Mouse (Mus musculus) spleen, postnatal 10 days (tissue): ENCODE results near the gene Uncx.
"Not testable (repeated sequence)": the region's sequence is repeated elsewhere in the genome, so short reads cannot be mapped to it uniquely, and the experiment has no call there.

ENCODE experiments used
- DNase-seq, 2 experiments: peaks; one replicate each; pipeline ENCODE4 v3.0.0; 2021 to 2022; ENCODE audit warnings: low spot score in 2 of 2

Gene Uncx

GRCm38 (mm10) chr5:139561363-139562001 lies 18.2 kb downstream of the Uncx start:
- no peak for DNase-seq

DNA sequence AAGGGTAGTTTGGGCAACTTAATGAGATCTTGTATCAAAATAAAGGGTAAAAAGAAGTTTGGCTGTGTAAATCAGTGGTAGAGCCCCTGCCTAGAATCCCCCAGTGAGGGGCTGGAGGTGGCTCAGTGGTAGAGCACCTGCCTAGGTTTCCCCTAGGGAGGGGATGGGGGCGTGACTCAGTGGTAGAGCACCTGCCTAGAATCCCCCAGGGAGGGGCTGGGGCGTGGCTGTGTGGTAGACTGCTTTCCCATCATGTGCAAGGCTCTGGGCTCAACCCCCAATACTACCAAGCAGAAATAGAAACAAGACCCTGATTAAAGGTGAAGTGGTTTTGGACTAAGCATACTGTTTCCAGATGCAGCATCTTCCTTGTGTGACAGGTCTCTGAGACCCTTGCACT lies 21.4 kb downstream of the Uncx start:
- no peak for DNase-seq

DNA sequence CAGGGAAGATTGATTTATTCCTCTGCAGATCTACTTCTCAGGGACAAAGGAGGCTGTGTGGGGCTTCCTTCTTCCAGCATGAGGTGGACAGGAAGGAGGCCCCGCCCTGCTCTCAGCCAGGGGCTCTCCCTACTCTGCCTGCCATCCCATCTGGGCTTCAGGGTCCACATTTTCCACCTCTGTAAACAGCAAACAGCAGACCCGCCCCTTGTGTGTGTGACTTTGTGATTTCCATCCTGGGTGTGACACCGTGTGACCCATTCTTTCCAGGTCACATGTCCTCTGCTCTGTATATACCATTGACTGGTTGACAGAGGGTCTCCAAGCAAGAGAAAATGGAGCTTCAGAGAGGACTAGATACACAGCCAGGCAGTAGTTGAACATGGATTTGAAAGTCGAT lies 22.2 kb downstream of the Uncx start:
- no peak for DNase-seq

GRCm38 (mm10) chr5:139566640-139567399 lies 23.5 kb downstream of the Uncx start:
- no peak for DNase-seq

GRCm38 (mm10) chr5:139568079-139568478 lies 24.8 kb downstream of the Uncx start:
- DNase-seq: no peak

DNA sequence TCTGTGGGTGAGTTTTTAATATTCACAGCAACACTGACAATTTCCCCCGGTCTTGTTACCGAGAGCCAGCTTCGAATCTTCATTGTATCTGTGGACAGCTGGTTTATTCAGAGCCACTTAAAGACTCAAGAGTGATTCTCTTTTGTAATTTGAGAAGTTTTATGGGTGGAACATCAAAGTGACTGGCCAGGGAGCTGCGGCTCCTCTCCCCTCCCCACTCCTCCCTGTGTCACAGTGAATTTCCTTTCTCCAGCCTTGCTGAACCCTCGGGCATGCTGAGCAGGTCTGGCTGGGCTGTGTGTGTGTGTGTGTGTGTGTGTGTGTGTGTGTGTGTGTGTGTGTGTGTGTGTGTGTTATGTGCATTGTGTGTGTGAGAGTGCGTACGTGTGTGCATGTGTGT lies 29.2 kb downstream of the Uncx start:
- no peak for DNase-seq

- DNase-seq: no peak
Measured at GRCm38 (mm10) chr5:139573606-139574311, 30.5 kb downstream of the Uncx start.

DNA sequence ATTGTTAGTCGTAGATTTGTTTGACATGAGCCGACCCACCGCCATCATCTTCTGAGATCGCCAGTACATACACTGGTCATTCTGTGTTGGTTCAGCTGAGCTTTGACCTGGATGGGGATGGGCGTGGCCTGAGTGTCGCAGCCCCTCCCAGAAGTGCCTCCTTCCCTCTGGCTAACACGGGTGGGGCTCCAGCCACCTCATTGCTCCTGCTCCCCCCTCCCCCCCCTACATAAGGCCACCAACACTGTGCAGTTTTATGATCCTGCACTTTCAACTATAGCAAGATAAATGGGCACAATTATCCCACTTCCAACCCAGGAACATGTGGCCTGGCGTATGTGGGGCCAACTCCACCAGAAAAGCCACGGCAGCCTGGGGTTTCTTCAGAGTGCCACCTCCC lies 31.8 kb downstream of the Uncx start:
- DNase-seq: no peak

DNA sequence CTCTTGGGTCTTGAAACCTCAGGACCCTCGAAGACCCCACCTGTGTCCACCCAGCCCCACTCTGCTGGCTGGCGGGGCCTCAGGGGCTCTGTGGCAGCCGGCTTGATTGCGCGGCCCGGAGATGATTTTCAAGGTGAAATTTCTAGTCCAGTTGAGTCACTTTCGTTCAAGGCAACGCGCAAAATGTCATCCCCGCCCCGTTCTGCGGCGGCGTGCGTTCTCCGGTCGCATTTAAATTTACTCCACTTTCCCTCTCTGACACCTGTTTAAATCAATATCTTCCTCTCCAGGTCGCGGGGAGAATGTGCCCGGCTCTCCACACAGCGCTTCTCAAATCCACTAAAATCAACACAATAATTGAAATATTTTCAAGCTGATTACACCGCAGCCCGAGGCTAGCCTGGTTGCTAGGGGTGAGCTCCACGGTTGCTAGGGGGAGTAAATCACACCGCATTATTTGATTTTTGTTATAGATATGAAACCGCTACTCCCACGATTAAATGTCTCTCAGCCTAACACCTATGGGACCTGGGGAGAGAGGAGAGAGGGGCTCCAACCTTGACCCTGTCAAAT lies 37.0 kb downstream of the Uncx start:
- no peak for DNase-seq

GRCm38 (mm10) chr5:139581308-139581868 lies 38.1 kb downstream of the Uncx start:
- no peak for DNase-seq

- no peak for DNase-seq
Measured at GRCm38 (mm10) chr5:139584971-139585747, 41.9 kb downstream of the Uncx start.

DNA sequence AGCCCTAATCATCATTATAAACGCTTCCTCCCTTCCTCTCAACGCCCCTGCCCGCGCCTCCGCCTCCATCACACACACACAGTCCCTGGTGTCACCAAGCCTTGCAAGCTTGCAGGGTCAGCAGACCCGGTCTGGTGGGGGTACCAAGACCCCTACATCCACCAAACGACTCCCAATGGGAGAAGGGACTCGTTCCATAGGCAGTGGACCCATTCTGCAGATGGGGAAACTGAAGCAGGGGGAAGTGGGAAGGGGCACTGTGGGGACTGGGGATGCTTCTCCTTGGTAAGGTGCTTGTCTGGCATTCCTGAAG lies 42.4 kb downstream of the Uncx start:
- DNase-seq: no peak

DNA sequence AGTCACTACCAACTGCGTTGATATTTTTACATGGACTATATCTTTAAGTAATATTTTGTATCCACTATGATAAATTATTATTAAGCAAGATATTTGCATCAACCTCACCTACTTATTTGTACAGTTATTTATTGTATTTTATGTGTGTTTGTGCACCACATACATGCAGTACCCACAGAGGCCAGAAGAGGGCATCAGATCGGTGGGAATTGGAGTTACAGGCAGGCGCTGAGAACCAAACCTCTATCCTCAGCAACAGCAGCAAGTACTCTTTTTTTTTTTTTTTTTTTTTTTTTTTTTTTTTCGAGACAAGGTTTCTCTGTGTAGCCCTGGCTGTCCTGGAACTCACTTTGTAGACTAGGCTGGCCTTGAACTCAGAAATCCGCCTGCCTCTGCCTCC lies 44.2 kb downstream of the Uncx start:
- DNase-seq: not testable (repeated sequence)

GRCm38 (mm10) chr5:139590682-139591360 lies 47.5 kb downstream of the Uncx start:
- not testable (repeated sequence) for DNase-seq

DNA sequence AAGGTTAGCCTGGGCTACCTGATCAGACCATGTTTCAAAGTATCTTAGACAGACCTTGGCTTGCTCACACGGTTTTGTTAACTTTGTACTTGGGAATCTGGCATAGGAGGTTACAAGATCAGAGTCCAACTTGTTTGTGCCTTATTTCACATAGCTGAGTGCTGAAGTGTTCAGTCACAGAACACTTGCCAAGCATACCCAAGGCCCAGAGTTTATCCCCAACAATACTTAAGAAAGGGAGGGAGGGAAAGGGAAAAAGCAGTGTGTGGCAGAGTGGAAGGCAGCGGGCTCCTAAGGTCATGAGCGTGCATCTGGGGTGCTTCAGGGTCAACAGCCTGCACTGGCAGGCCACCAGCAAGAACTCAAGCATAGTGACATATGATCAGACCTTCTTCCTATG lies 48.7 kb downstream of the Uncx start:
- no peak for DNase-seq

- no peak for DNase-seq
Measured at GRCm38 (mm10) chr5:139592850-139593249, 49.6 kb downstream of the Uncx start.

DNA sequence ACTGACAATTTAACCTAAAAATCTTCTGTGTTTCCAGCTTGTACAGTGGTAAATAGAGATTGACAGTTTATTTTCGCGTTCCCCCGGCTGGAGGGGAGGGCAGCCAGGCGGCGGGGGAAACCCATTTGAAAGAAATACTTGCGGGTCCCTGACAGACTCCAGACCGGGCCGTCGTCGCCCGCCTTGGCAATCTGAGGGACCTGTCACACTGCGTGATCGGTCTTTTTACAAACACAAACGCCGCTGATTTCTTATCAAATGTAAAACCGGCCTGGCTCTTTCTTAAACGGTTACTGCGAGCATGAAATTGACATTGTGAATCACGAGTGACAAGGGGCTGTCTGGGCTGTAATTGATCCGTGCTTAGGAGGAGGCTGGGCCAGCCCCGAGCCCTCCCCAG lies 50.5 kb downstream of the Uncx start:
- DNase-seq: no peak

GRCm38 (mm10) chr5:139595001-139595400 lies 51.7 kb downstream of the Uncx start:
- no peak for DNase-seq
